8 mouse cellular contexts compared by ENCODE assay signal in genomic region chr9:32589900-32590299, GRCm38 (mm10). TPM values are rescaled to one million over a fixed set of nuclear protein-coding genes. Genes with fewer than 3 reads are reported as not detected.
DNase-seq lines count a peak whose midpoint lies in the region; ATAC-seq lines count a peak whose summit lies in the region.

No protein-coding gene starts in this region.

- peak; percentile 62 for DNase-seq in MEL-GATA-1-ER (ENCODE audit: extremely low read depth, low read depth)
- peak; percentile 43 for DNase-seq in cerebellum, adult 8-10 months
- peak; percentile 55 to 81 for DNase-seq in frontal cortex, postnatal 14 days (ENCODE audit: low spot score in 2 of 2)
- peak; percentile 66 to 92 for DNase-seq in layer of hippocampus, postnatal 25 days (ENCODE audit: extremely low spot score in 1 of 2, low spot score in 1 of 2)
- peak; percentile 89 for DNase-seq in lung, postnatal 25 days (ENCODE audit: low spot score)
- DNase-seq in right cerebral cortex, adult 18-20 months = peak; percentile 74
- peak; percentile 40 for DNase-seq in urinary bladder, postnatal 10 days (ENCODE audit: low spot score)

- no peaks in the 10 kb centered on the region for H3K9me3 ChIP-seq in hindbrain, embryonic 13.5 days

- peaks cover 53% of the 10 kb centered on the region for H3K27me3 ChIP-seq in hindbrain, embryonic 13.5 days

- WGBS in hindbrain, embryonic 13.5 days = 9% methylated on average over 8 of the region's 8 CpGs

- no peak overlapping the region for H3K4me3 ChIP-seq in hindbrain, embryonic 13.5 days

- H3K9ac ChIP-seq in hindbrain, embryonic 13.5 days = no peak overlapping the region; the same call in 1 of the 2 replicates

- peak; percentile 52; the same call in 1 of the 2 replicates for ATAC-seq in hindbrain, embryonic 13.5 days (ENCODE audit: low FRiP score)

- no peaks in the 10 kb centered on the region for H3K36me3 ChIP-seq in hindbrain, embryonic 13.5 days

- no peak overlapping the region for H3K27ac ChIP-seq in hindbrain, embryonic 13.5 days

- H3K4me2 ChIP-seq in hindbrain, embryonic 13.5 days = no peak overlapping the region

- peaks cover 9% of the 10 kb centered on the region for H3K4me1 ChIP-seq in hindbrain, embryonic 13.5 days (replicated peaks)

RNA-seq across cellular contexts. Expression of gene Ets1, which starts 46.1 kb away (rescaled TPM):
- 23.2 and 24.3 TPM in 2 replicates for polyA plus RNA-seq in hindbrain, embryonic 13.5 days (2015; fragmentation: Nextera tagmentation; extraction: Ambion mirVana)
- total RNA-seq in layer of hippocampus, postnatal 25 days (2021) = 10 to 100 TPM; 10.4 to 12.1 TPM

RNA-seq across cellular contexts. Expression of gene Fli1, which starts 47.2 kb away (rescaled TPM):
- 8.7 and 9.3 TPM in 2 replicates for polyA plus RNA-seq in hindbrain, embryonic 13.5 days (2015; fragmentation: Nextera tagmentation; extraction: Ambion mirVana)
- total RNA-seq in layer of hippocampus, postnatal 25 days (2021) = 1 to 10 TPM; 4.6 to 5.3 TPM
